Mouse (Mus musculus) liver, postnatal 0 days (tissue): Measurements from ENCODE around the gene Myrf.

Experiments used
- CTCF ChIP-seq: sonication (generic); IDR thresholded peaks from 2 replicates; pipeline ENCODE4 v1.5.1; 2016; ENCODE audit warnings: antibody characterized with exemption, low read depth
- EP300 ChIP-seq: IDR thresholded peaks from 2 replicates; pipeline ENCODE4 v1.6.1; 2016; ENCODE audit warnings: antibody characterized with exemption, low read depth, mild to moderate bottlenecking

DNA sequence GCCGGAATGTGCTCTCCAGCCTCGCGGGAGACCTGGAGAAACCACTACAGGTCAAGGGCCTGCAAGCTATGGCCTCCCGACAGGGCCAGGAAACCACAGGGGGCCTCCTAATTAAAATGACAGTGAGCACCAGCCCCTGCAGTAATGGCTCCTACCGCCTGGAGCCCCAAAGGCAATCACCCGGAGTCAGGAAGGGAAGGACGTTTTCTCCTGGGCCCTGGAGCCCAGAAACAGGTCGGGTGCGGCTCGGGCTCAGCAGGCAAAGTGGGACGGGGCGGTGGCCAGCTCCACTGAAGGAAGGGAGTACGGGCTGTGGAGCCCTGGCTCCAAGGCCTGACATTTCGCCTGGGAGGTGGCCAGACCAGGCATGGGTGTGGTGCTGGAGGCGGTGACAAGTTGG, 26.5 kb upstream of the Myrf start:
- TF ChIP-seq CTCF = no peak
- no peak for TF ChIP-seq EP300
